Comparison of ENCODE assay signal across 7 mouse cellular contexts in genomic region chr5:121184945-121185551, GRCm38 (mm10). TPM values are rescaled to one million over a fixed set of nuclear protein-coding genes. Genes with fewer than 3 reads are reported as not detected.
A peak's percentile ranks its signal among the peaks of the same experiment; 100 is the strongest.
DNase-seq lines count a peak whose midpoint lies in the region; ATAC-seq lines count a peak whose summit lies in the region.

No protein-coding gene starts in this region.

- H3K27ac ChIP-seq in limb, embryonic 12.5 days: no peak overlapping the region
- no peak overlapping the region for H3K27ac ChIP-seq in limb, embryonic 10.5 days
- H3K27ac ChIP-seq in hindbrain, embryonic 13.5 days: peak overlapping the region; percentile 70

- H3K36me3 ChIP-seq in limb, embryonic 12.5 days: no peaks in the 10 kb centered on the region; the same call in 1 of the 2 replicates
- peaks cover 13% of the 10 kb centered on the region; the same call in 1 of the 2 replicates for H3K36me3 ChIP-seq in limb, embryonic 10.5 days
- H3K36me3 ChIP-seq in hindbrain, embryonic 13.5 days: no peaks in the 10 kb centered on the region

- H3K27me3 ChIP-seq in limb, embryonic 12.5 days: no peaks in the 10 kb centered on the region
- H3K27me3 ChIP-seq in limb, embryonic 10.5 days (ENCODE audit: low read depth, poor library complexity, severe bottlenecking): no peaks in the 10 kb centered on the region
- no peaks in the 10 kb centered on the region for H3K27me3 ChIP-seq in hindbrain, embryonic 13.5 days

- H3K4me1 ChIP-seq in limb, embryonic 12.5 days (replicated peaks): peaks cover 41% of the 10 kb centered on the region
- peaks cover 48% of the 10 kb centered on the region for H3K4me1 ChIP-seq in limb, embryonic 10.5 days
- H3K4me1 ChIP-seq in hindbrain, embryonic 13.5 days (replicated peaks): peaks cover 74% of the 10 kb centered on the region

- H3K4me3 ChIP-seq in limb, embryonic 12.5 days (replicated peaks): no peak overlapping the region
- no peak overlapping the region for H3K4me3 ChIP-seq in limb, embryonic 10.5 days
- H3K4me3 ChIP-seq in hindbrain, embryonic 13.5 days: no peak overlapping the region

- ATAC-seq in limb, embryonic 12.5 days (ENCODE audit: insufficient number of reproducible peaks, insufficient read depth, low FRiP score, low TSS enrichment, low read depth): no peak
- ATAC-seq in hindbrain, embryonic 13.5 days (ENCODE audit: low FRiP score): no peak; the same call in 1 of the 2 replicates
- peak; percentile 64 for ATAC-seq in megakaryocyte progenitor cell, adult 5-6 weeks (replicated peaks; ENCODE audit: poor library complexity)

- WGBS in limb, embryonic 12.5 days: 17% methylated on average over 11 of the region's 11 CpGs
- 13% methylated on average over 11 of the region's 11 CpGs for WGBS in limb, embryonic 10.5 days
- WGBS in hindbrain, embryonic 13.5 days: 58% methylated on average over 11 of the region's 11 CpGs

- H3K9me3 ChIP-seq in limb, embryonic 12.5 days: no peaks in the 10 kb centered on the region
- H3K9me3 ChIP-seq in limb, embryonic 10.5 days (replicated peaks): no peaks in the 10 kb centered on the region
- H3K9me3 ChIP-seq in hindbrain, embryonic 13.5 days: no peaks in the 10 kb centered on the region

- no peak for DNase-seq in limb, embryonic 10.5 days (ENCODE audit: low spot score)
- peak; percentile 26 for DNase-seq in embryo, embryonic 11 days
- DNase-seq in layer of hippocampus, postnatal 36 days: no peak
- DNase-seq in urinary bladder, postnatal 14 days (ENCODE audit: low spot score): no peak

- 0 out of 2 replicates have a peak overlapping the region, but pooled peaks have one; percentile 27 for H3K9ac ChIP-seq in limb, embryonic 12.5 days (replicated peaks)
- 0 out of 2 replicates have a peak overlapping the region, but pooled peaks have one; percentile 35 for H3K9ac ChIP-seq in hindbrain, embryonic 13.5 days

- no peak overlapping the region for H3K4me2 ChIP-seq in limb, embryonic 12.5 days
- H3K4me2 ChIP-seq in hindbrain, embryonic 13.5 days: 0 out of 2 replicates have a peak overlapping the region, but pooled peaks have one; percentile 6

RNA-seq across cellular contexts. Expression of gene Ptpn11, which starts 6.1 kb away (rescaled TPM):
- 23.3 and 23.8 TPM in 2 replicates for polyA plus RNA-seq in limb, embryonic 12.5 days (2016; fragmentation: Nextera tagmentation; extraction: Ambion mirVana)
- 23.6 and 24.9 TPM in 2 replicates for polyA plus RNA-seq in limb, embryonic 10.5 days (2016; fragmentation: Nextera tagmentation; extraction: Ambion mirVana)
- 23.1 and 23.6 TPM in 2 replicates for polyA plus RNA-seq in hindbrain, embryonic 13.5 days (2015; fragmentation: Nextera tagmentation; extraction: Ambion mirVana)
- 20.8 TPM in 2 replicates for total RNA-seq in megakaryocyte progenitor cell, adult 5-6 weeks (2015)
- 41.5 and 48.1 TPM in 2 replicates for total RNA-seq in megakaryocyte progenitor cell, adult 5-6 weeks (2017)
- 10 to 100 TPM; 96.8 to 96.9 TPM for total RNA-seq in layer of hippocampus, postnatal 36 days (2021)

RNA-seq across cellular contexts. Expression of gene Rpl6, which starts 19.2 kb away (rescaled TPM):
- polyA plus RNA-seq in limb, embryonic 12.5 days (2016; fragmentation: Nextera tagmentation; extraction: Ambion mirVana): 618 and 637 TPM in 2 replicates
- 661 and 766 TPM in 2 replicates for polyA plus RNA-seq in limb, embryonic 10.5 days (2016; fragmentation: Nextera tagmentation; extraction: Ambion mirVana)
- 427 and 429 TPM in 2 replicates for polyA plus RNA-seq in hindbrain, embryonic 13.5 days (2015; fragmentation: Nextera tagmentation; extraction: Ambion mirVana)
- total RNA-seq in megakaryocyte progenitor cell, adult 5-6 weeks (2015): 2,970 and 3,030 TPM in 2 replicates
- total RNA-seq in megakaryocyte progenitor cell, adult 5-6 weeks (2017): 1,387 and 1,567 TPM in 2 replicates
- total RNA-seq in layer of hippocampus, postnatal 36 days (2021): 100 to 1,000 TPM; 453 to 485 TPM

RNA-seq across cellular contexts. Expression of gene Hectd4, which starts 35.0 kb away (rescaled TPM):
- polyA plus RNA-seq in limb, embryonic 12.5 days (2016; fragmentation: Nextera tagmentation; extraction: Ambion mirVana): 7.0 and 8.4 TPM in 2 replicates
- polyA plus RNA-seq in limb, embryonic 10.5 days (2016; fragmentation: Nextera tagmentation; extraction: Ambion mirVana): 4.2 and 5.1 TPM in 2 replicates
- 15.0 and 17.2 TPM in 2 replicates for polyA plus RNA-seq in hindbrain, embryonic 13.5 days (2015; fragmentation: Nextera tagmentation; extraction: Ambion mirVana)
- 16.2 and 22.8 TPM in 2 replicates for total RNA-seq in megakaryocyte progenitor cell, adult 5-6 weeks (2015)
- 6.5 and 9.2 TPM in 2 replicates for total RNA-seq in megakaryocyte progenitor cell, adult 5-6 weeks (2017)
- total RNA-seq in layer of hippocampus, postnatal 36 days (2021): 100 to 1,000 TPM; 172 to 181 TPM
